Mouse (Mus musculus) heart, adult 2 months (tissue): ENCODE data around the gene Efna1. TPM values are rescaled to one million over a fixed set of nuclear protein-coding genes. Genes with fewer than 3 reads are reported as not detected.

Experiments
- DNase-seq, 2 experiments: peaks; one replicate each; pipeline ENCODE4 v3.0.0; 2021
- H3K27ac ChIP-seq: fragments of 200-600 bp; 2 replicates; pipeline ENCODE4 v1.8.1; 2022
- H3K27me3 ChIP-seq: fragments of 200-500 bp; 2 replicates; pipeline ENCODE4 v1.6.1; 2012; ENCODE audit warnings: mild to moderate bottlenecking, low read length, inconsistent platforms, mixed read lengths; ENCODE audit not compliant: control insufficient read depth, insufficient read depth
- H3K36me3 ChIP-seq: fragments of 200-500 bp; 2 replicates; pipeline ENCODE4 v1.6.1; 2012; ENCODE audit warnings: low read length, inconsistent platforms; ENCODE audit not compliant: control insufficient read depth, insufficient read depth
- H3K4me1 ChIP-seq: fragments of 200-500 bp; 2 replicates; pipeline ENCODE4 v1.6.1; 2011; ENCODE audit warnings: low read length; ENCODE audit not compliant: control insufficient read depth, insufficient read depth
- H3K4me3 ChIP-seq: fragments of 200-600 bp; 2 replicates; pipeline ENCODE4 v1.8.1; 2022
- H3K79me2 ChIP-seq: fragments of 200-500 bp; replicated peaks from 2 replicates; pipeline ENCODE4 v1.6.1; 2012; ENCODE audit warnings: mild to moderate bottlenecking, inconsistent platforms, low read length, moderate library complexity, mixed read lengths; ENCODE audit not compliant: control insufficient read depth, insufficient read depth
- H3K9ac ChIP-seq: fragments of 200-500 bp; 2 replicates; pipeline ENCODE4 v1.6.1; 2012; ENCODE audit warnings: low read depth, mild to moderate bottlenecking, control low read depth, inconsistent platforms, low read length, mixed read lengths
- CTCF ChIP-seq: fragments of 200-600 bp; IDR thresholded peaks from 2 replicates; pipeline ENCODE4 v1.8.1; 2022; ENCODE audit warnings: antibody characterized with exemption, mild to moderate bottlenecking, moderate library complexity
- EP300 ChIP-seq: fragments of 200-500 bp; IDR thresholded peaks from 2 replicates; pipeline ENCODE4 v1.6.1; 2011; ENCODE audit warnings: low read depth, low read length, control low read depth; ENCODE audit not compliant: insufficient read depth
- POLR2A ChIP-seq: fragments of 200-500 bp; IDR thresholded peaks from 2 replicates; pipeline ENCODE4 v1.6.1; 2011; ENCODE audit warnings: mild to moderate bottlenecking, low read depth, low read length, control low read depth; ENCODE audit not compliant: insufficient read depth
- WGBS: fragments of 180-500 bp; shearing (Covaris S2); methylation state at CpG from one replicate; pipeline ENCODE4 v1.1.7; 2018; 5-methylcytosine and 5-hydroxymethylcytosine counted together
- intact Hi-C: fragments of 180-260 bp; cut with DNase I; formaldehyde crosslinking; loops from one replicate; pipeline ENCODE4 v1.15.1; 2025
- polyA plus RNA-seq: library from polyadenylated mRNA; depleted of rRNA; stranded (reverse); fragments of >200 nt; gene quantifications from 2 replicates; pipeline ENCODE4 v1.2.3, GENCODE M21; 2012
- total RNA-seq, 2 experiments: library from RNA; stranded (reverse); gene quantifications; 2 replicates each; pipeline ENCODE4 v1.2.3; 2021

Efna1 gene
- total and polyA plus RNA-seq, 3 experiments: 22.6 to 39.6 (median 28.4) TPM

- Histone ChIP-seq H3K27ac (no peak overlapping the region), H3K27me3 (no peaks in the 10 kb centered on the region), H3K36me3 (no peaks in the 10 kb centered on the region), H3K9ac (no peak overlapping the region), H3K4me3 (no peak overlapping the region; the same call in 1 of the 2 replicates), H3K79me2 (no peaks in the 10 kb centered on the region), H3K4me1 (peaks cover 1% of the 10 kb centered on the region; the same call in 1 of the 2 replicates)
- no peak for DNase-seq
- TF ChIP-seq POLR2A (no peak), EP300 (no peak), CTCF (peak; percentile 51)
- intact Hi-C loops: no loop called here
- WGBS: 31% methylated on average over 25 of the region's 25 CpGs
These were observed 36.6 kb downstream of the Efna1 start for GRCm38 (mm10) chr3:89244158-89244981.

- no peak for TF ChIP-seq POLR2A
- peak; percentile 61 for TF ChIP-seq CTCF
- DNase-seq: peak in 1 of 2 experiments; percentile 50
- 36% methylated on average over 14 of the region's 14 CpGs for WGBS
- intact Hi-C loops: no loop called here
- no peak overlapping the region for H3K9ac ChIP-seq
- no peaks in the 10 kb centered on the region for H3K27me3 ChIP-seq
- peaks cover 1% of the 10 kb centered on the region; the same call in 1 of the 2 replicates for H3K4me1 ChIP-seq
- H3K27ac ChIP-seq: no peak overlapping the region
- no peaks in the 10 kb centered on the region for H3K79me2 ChIP-seq
- no peak overlapping the region for H3K4me3 ChIP-seq
- H3K36me3 ChIP-seq: no peaks in the 10 kb centered on the region
These were observed 37.3 kb downstream of the Efna1 start for GRCm38 (mm10) chr3:89243609-89244008.

- peaks cover 1% of the 10 kb centered on the region; the same call in 1 of the 2 replicates for H3K4me1 ChIP-seq
- DNase-seq: peak in 1 of 2 experiments; percentile 53
- WGBS: 67% methylated on average over 9 of the region's 9 CpGs
These were observed 38.5 kb downstream of the Efna1 start for GRCm38 (mm10) chr3:89242331-89242895.

GRCm38 (mm10) chr3:89238494-89238893, 42.4 kb downstream of the Efna1 start:
- intact Hi-C loops: no loop called here
- Histone ChIP-seq H3K27me3 (no peaks in the 10 kb centered on the region), H3K4me1 (no peaks in the 10 kb centered on the region), H3K27ac (no peak overlapping the region), H3K4me3 (no peak overlapping the region), H3K9ac (no peak overlapping the region), H3K36me3 (no peaks in the 10 kb centered on the region), H3K79me2 (no peaks in the 10 kb centered on the region)
- no peak for TF ChIP-seq CTCF
- TF ChIP-seq EP300: no peak
- no peak for TF ChIP-seq POLR2A
- 54% methylated on average over 12 of the region's 12 CpGs for WGBS
- DNase-seq: no peak

More at GRCm38 (mm10) chr3:89242331-89242895, 38.5 kb downstream of the Efna1 start:
- H3K9ac ChIP-seq: no peak overlapping the region
- intact Hi-C loops: no loop called here
- peak; percentile 74 for TF ChIP-seq CTCF
- no peak for TF ChIP-seq EP300
- H3K36me3 ChIP-seq: no peaks in the 10 kb centered on the region
- no peaks in the 10 kb centered on the region for H3K27me3 ChIP-seq
- H3K79me2 ChIP-seq: no peaks in the 10 kb centered on the region
- no peak overlapping the region for H3K4me3 ChIP-seq
- H3K27ac ChIP-seq: no peak overlapping the region

GRCm38 (mm10) chr3:89237682-89238081, 43.3 kb downstream of the Efna1 start:
- no peak overlapping the region for H3K4me3 ChIP-seq
- no peak overlapping the region for H3K9ac ChIP-seq
- no peak for DNase-seq
- TF ChIP-seq POLR2A: no peak
- no peak for TF ChIP-seq CTCF
- no peak for TF ChIP-seq EP300
- intact Hi-C loops: no loop called here
- H3K27me3 ChIP-seq: no peaks in the 10 kb centered on the region
- H3K36me3 ChIP-seq: no peaks in the 10 kb centered on the region
- 0 out of 2 replicates have a peak, but pooled peaks cover 1% of the 10 kb centered on the region for H3K4me1 ChIP-seq
- no peak overlapping the region for H3K27ac ChIP-seq
- 83% methylated on average over 21 of the region's 21 CpGs for WGBS
- H3K79me2 ChIP-seq: no peaks in the 10 kb centered on the region

- Histone ChIP-seq H3K79me2 (no peaks in the 10 kb centered on the region), H3K4me3 (no peak overlapping the region), H3K4me1 (0 out of 2 replicates have a peak, but pooled peaks cover 1% of the 10 kb centered on the region), H3K27ac (no peak overlapping the region), H3K36me3 (no peaks in the 10 kb centered on the region), H3K9ac (no peak overlapping the region), H3K27me3 (no peaks in the 10 kb centered on the region)
- no peak for DNase-seq
- intact Hi-C loops: no loop called here
- WGBS: 80% methylated on average over 10 of the region's 10 CpGs
- no peak for TF ChIP-seq EP300
- no peak for TF ChIP-seq POLR2A
- TF ChIP-seq CTCF: no peak
These were observed 44.4 kb downstream of the Efna1 start for GRCm38 (mm10) chr3:89236516-89236915.
